In genomic region chr4:142242164-142242563, GRCm38 (mm10) we compare ENCODE assay signal across 33 mouse cellular contexts. TPM values are rescaled to one million over a fixed set of nuclear protein-coding genes. Genes with fewer than 3 reads are reported as not detected.
"Had no signal": no experiment of that assay in that cellular context is flagged by ENCODE, and none has a peak within 500 bp of the region (broad histone marks: within the 10 kb centered on the region; RNA-seq: fewer than 3 reads in every experiment).

No protein-coding gene starts in this region.

- H3K9me3 ChIP-seq: limb, embryonic 10.5 days; limb, embryonic 12.5 days; limb, embryonic 13.5 days; limb, embryonic 15.5 days; liver, embryonic 12.5 days; liver, embryonic 13.5 days; liver, embryonic 15.5 days; lung, embryonic 15.5 days; megakaryocyte, embryonic 14.5 days; midbrain, embryonic 10.5 days; midbrain, embryonic 12.5 days; midbrain, embryonic 13.5 days; midbrain, embryonic 15.5 days had no signal

- H3K4me2 ChIP-seq: limb, embryonic 12.5 days; limb, embryonic 13.5 days; limb, embryonic 15.5 days; liver, embryonic 11.5 days; liver, embryonic 12.5 days; liver, embryonic 13.5 days; liver, embryonic 15.5 days; lung, embryonic 14.5 days; lung, embryonic 15.5 days; midbrain, embryonic 11.5 days; midbrain, embryonic 12.5 days; midbrain, embryonic 13.5 days; midbrain, embryonic 15.5 days had no signal

- H3K27ac ChIP-seq: left cerebral cortex, adult 2 months; limb, embryonic 10.5 days; limb, embryonic 12.5 days; limb, embryonic 13.5 days; limb, embryonic 15.5 days; liver, embryonic 12.5 days; liver, embryonic 13.5 days; liver, embryonic 14.5 days; liver, embryonic 15.5 days; lung, embryonic 15.5 days; macrophage; midbrain, embryonic 10.5 days; midbrain, embryonic 12.5 days; midbrain, embryonic 13.5 days; midbrain, embryonic 15.5 days had no signal

- ATAC-seq: liver, embryonic 12.5 days; liver, postnatal 0 days; lung, postnatal 0 days; midbrain, embryonic 13.5 days; midbrain, embryonic 15.5 days; midbrain, embryonic 16.5 days had no signal

- H3K27me3 ChIP-seq: limb, embryonic 15.5 days; lung, embryonic 15.5 days had no signal

- H3K36me3 ChIP-seq: limb, embryonic 10.5 days; limb, embryonic 12.5 days; limb, embryonic 13.5 days; limb, embryonic 15.5 days; liver, embryonic 12.5 days; liver, embryonic 13.5 days; liver, embryonic 15.5 days; lung, embryonic 15.5 days; midbrain, embryonic 10.5 days; midbrain, embryonic 12.5 days; midbrain, embryonic 13.5 days; midbrain, embryonic 15.5 days had no signal

- H3K9ac ChIP-seq: limb, embryonic 12.5 days; limb, embryonic 13.5 days; limb, embryonic 15.5 days; liver, embryonic 12.5 days; liver, embryonic 13.5 days; liver, embryonic 14.5 days; liver, embryonic 15.5 days; liver, postnatal 0 days; lung, embryonic 14.5 days; lung, embryonic 15.5 days; midbrain, embryonic 12.5 days; midbrain, embryonic 13.5 days; midbrain, embryonic 15.5 days had no signal

- DNase-seq: left cerebral cortex, postnatal 4 days; liver; liver, embryonic 13.5 days; liver, postnatal 0 days; lung, adult 18-20 months; lung, adult 2 months; lung, embryonic 14.5 days; lung, postnatal 10 days; lung, postnatal 14 days; lung, postnatal 36 days; lung, postnatal 4 days; midbrain, embryonic 14.5 days had no signal

- H3K4me3 ChIP-seq: left cerebral cortex, adult 2 months; limb, embryonic 10.5 days; limb, embryonic 12.5 days; limb, embryonic 13.5 days; limb, embryonic 15.5 days; liver, embryonic 12.5 days; liver, embryonic 13.5 days; liver, embryonic 15.5 days; lung, embryonic 15.5 days; megakaryocyte, embryonic 14.5 days; midbrain, embryonic 10.5 days; midbrain, embryonic 12.5 days; midbrain, embryonic 13.5 days; midbrain, embryonic 15.5 days; myocyte had no signal

RNA-seq across cellular contexts. Expression of gene Kazn, which starts 3.0 kb away (rescaled TPM):
- total RNA-seq: monocyte, adult 5-6 weeks had no signal
- polyA plus RNA-seq: macrophage, myocyte had no signal
